Mouse (Mus musculus): ENCODE data around the gene Gm10382.
A peak's percentile ranks its signal among the peaks of the same experiment; 100 is the strongest.
"Not testable (repeated sequence)": the region's sequence is repeated elsewhere in the genome, so short reads cannot be mapped to it uniquely, and the experiment has no call there.

The Gm10382 gene

DNA sequence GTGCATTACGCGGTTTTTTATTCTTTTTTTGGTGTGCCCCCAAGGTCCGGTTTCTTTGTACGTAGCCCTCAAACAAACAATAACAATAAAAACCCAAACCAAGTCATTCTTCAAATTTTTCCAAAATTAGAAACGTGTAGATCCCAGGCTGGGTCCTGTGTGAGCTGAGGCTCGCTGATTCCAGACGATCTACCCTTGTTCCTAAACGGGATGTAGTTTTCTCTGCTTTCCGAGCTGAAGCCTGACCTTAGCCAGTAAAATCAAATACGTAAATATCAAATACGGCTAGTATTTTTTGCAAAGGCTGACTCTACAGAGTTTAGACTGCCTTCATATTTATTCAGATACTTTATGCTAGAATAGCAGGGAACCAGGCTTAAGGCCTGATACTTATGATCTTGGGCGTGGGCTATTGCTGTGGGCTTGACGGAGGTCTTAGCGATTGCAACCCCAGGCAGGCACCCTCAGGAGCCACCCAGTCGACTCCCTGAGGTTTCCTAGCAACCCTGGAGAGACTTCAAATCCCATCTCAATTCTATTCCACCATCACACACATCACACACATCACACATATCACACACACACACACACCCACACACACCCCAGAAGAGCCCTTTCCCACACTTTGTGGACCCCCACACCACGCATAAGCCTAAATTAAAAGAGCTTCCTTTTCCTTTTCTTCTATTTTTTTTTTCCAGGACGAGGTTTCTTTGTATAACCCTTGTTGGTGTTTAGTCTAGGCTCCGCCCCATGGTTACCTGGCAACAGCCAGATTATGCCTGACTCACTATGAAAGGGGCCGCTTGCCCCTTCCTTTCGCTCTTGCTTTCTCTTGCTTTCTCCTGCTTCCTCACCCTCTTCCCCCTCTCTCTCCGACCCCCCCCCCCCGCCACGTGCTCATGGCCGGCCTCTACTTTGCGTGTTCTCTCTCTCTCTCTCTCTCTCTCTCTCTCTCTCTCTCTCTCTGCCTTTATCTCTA is 4.8 kb downstream of the Gm10382 start:
- peak; percentile 89 for DNase-seq (ENCODE audit: low spot score)

DNA sequence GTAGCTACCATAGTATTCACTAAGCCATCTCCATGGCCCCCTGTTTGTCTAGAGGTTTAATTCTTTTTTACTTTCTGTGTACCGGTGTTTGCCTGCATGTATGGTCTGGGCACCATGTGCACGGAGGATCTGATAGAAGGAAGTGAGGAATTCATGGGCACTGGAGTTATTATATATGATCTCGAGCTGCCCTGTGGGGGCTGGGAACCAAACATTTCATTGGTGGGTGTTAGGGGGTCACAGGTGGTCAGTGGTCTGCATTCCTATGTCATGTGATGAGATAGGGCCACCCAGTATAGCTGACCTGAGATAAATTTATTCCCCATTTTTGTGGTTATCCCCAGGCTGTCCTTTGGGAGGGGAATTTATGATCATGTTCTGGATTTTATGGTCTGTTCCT is 5.9 kb downstream of the Gm10382 start:
- no peak for DNase-seq (ENCODE audit: low spot score)

DNA sequence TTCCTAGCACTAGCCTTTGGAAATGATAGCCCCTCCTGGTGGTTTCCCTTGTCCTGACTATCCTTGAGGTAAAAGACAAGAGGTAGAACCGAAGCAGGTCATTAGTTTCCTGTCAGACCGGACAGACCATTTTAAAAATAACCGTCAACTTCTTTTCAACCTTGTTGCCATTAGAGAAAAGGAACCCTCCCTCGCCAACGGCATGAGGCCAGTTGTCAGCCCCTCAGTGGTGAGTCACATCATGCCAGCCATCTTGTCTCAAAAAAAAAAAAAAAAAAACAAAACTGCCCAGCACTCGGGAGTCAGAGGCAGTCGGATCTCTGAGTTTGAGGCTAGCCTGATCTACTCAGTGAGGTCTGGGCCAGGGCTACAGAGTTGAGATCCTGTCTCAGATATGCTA is 11.8 kb downstream of the Gm10382 start:
- DNase-seq (ENCODE audit: low spot score) = no peak

DNA sequence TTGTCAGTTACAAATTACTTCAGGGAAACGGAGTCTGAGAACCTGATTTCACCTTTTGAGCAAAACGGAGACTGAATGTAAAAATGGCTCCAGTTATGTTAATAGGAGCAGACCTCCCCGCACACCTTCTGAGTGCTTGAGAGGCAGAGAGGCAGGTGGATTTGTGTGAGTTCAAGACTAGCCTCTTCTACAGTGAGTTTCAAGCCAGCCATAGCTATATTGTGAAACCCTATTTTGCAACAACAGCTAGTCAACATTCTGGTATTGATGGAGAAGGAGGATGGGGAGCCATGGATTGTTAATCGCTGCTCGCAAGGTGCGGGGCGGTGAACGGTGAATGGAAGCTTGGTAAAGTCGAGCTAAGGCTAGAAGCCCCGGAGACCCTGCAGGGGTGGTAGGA is 13.4 kb downstream of the Gm10382 start:
- DNase-seq (ENCODE audit: low spot score) = no peak

DNA sequence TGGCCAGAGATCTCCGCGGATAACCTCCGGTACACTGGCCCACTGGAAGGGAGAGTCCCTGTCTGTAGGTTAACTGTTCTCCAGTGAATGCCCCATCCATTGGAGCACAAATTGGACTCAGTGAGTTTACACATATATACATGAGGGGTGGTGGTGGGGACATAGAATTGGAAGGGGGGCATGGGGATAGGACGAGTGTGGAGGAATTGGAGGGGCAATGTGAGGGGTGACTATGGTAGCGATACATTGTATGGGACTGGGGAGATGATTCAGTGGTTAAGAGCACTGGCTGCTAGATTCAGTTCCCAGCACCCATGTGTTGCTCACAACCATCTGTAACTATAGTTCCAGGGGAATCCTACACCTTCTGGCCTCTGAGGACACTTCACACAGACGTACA is 13.9 kb downstream of the Gm10382 start:
- DNase-seq (ENCODE audit: low spot score) = no peak

DNA sequence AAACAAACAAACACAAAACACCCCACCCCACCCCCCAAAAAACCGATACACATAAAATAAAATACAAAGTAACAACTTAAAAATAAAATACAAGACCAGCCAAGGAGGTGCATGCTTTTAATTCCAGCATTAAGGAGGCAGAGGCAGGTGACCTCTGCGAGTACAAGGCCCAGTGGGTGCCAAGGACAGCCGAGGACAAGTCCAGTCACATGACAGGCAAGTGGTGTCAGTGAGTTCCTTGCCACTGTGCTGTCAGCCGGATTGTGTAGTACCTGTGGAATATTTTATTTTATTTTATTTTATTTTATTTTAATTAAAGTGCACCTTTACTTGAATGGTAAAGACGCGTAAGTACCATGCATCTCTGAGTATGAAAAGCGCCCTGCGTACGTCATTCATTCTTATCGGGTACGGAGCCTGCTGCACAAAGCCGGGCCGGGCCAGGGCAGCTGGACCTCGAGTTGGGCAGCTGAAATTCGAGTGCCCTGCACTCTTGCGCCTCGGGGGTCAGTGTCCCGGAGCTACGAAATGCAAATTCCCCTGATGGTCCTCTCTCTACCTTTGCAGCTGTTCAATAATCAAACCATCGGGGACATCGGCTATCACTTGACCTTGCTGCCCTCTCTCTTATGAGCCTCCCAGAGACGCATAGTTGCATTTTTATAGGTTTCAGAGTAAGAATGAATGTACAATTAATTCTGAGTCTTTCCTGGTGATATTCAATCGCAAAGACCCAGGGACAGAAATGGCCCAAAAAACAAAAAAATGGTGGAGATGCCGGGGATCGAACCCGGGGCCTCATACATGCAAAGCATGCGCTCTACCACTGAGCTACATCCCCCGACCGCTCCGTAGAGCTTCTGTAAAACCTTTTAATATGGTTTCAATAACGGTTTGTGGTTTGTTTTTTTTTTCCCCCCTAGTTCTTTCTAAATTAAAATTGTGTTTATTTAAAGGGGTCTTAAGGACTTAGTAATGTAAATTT is 14.7 kb downstream of the Gm10382 start:
- peak; percentile 70 for DNase-seq (ENCODE audit: low spot score)

DNA sequence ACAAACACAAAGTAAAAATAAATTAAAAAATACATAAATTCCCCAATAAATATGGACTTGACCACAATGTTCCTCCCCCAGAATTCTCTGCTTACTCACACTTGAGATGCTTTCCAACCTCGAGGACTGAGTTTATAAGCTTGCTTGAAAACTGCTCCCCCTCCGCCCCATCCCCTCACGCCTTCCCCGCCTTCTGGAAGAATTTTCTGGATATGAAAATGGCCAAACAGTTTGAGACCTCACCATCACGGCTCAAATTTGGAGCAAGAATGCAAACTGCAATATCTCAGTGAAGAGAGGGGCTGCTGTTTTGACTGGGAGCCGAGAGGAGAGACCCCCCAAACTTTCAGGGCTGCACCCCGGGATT is 15.4 kb downstream of the Gm10382 start:
- DNase-seq (ENCODE audit: low spot score) = no peak

DNA sequence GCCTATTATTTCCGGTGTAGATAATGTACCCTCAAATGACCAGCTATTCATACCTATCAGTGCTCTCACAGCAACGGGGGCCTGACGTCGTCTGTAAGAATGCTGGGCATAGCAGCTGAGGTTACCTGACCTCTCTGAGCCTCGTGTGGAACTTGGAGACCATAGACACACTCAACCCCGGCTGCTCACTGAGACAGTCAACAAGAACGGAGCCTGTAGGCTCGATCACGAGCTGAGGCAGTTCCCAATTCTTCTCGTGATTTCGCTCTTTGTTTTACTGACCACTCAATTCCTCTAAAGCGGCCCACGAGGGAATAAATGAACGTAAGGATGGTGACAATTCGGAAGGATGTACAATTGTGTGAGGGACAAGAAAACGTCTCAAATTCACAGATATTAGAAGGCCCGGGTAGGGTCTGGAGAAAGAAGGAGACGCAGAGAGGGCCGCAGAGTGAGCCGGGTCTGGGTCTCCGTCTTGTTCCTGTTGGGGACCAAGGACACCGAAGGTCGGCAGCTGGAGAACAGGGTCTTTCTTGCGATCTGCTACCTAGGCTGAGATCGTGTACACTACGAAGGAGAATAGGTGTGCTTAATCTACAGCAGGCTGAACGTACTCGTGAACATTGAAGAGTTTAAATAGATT is 15.9 kb downstream of the Gm10382 start:
- peak; percentile 46 for DNase-seq (ENCODE audit: low spot score)

DNA sequence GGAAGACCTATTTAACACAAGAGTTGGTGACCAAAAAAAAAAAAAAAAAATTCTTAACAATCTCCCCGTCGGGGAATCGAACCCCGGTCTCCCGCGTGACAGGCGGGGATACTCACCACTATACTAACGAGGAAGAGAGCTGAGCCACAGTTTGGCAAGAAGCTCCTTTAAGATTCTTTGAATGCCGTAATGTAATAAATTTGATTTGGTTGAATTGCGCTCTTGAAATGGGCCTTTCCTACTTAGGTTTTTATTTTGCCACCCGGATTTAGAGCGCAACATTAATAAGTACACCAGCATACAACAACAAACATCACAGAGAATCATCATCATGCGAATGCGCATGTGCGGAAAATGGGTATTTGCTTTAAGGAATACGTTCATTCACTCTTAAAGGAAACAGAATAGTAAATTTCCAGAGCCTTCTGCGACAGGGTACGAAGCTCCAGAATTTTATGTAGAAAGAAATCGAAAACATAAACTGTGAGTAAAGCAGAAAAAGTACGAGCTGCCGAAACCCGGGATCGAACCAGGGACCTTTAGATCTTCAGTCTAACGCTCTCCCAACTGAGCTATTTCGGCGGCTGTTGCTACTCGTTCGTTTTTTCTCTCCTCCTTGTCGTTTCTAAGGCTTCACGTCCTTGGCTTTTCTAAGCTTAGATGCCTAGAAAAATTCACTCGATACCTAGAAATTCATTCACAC is 16.6 kb downstream of the Gm10382 start:
- DNase-seq (ENCODE audit: low spot score) = peak; percentile 91

DNA sequence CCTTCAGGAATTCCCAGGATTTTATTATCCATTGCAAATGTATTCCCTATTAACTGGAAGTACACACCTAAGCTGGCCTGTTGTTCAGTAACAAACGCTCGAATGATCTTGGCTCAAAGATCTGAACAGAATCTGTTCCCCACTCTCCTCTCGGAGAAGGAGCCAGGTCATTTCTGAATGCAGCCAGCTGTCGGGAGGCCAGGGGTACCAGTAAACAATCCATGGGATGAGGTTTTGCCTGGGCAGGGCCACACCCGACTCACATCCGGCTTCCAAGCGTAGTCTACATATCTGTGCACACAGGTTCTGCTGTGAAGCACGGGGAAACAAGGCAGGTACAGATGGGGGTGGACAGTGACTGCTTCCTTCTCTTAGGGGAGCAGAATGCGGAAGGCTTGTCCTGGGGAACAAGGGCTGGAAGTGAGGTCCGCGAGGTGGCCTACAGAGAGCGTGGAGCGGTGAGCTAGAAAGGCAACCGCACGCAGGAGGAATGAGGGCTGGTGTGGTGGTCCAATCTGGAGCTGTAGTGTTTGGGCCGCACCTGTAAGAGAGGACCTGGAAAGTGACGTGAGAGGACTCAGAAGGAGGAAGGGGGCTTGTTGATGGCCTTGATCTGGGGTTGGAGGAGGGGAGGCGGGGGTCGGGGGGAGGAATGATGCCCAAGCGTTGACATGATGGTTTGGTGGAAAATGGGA is 17.3 kb downstream of the Gm10382 start:
- peak; percentile 85 for DNase-seq (ENCODE audit: low spot score)

DNA sequence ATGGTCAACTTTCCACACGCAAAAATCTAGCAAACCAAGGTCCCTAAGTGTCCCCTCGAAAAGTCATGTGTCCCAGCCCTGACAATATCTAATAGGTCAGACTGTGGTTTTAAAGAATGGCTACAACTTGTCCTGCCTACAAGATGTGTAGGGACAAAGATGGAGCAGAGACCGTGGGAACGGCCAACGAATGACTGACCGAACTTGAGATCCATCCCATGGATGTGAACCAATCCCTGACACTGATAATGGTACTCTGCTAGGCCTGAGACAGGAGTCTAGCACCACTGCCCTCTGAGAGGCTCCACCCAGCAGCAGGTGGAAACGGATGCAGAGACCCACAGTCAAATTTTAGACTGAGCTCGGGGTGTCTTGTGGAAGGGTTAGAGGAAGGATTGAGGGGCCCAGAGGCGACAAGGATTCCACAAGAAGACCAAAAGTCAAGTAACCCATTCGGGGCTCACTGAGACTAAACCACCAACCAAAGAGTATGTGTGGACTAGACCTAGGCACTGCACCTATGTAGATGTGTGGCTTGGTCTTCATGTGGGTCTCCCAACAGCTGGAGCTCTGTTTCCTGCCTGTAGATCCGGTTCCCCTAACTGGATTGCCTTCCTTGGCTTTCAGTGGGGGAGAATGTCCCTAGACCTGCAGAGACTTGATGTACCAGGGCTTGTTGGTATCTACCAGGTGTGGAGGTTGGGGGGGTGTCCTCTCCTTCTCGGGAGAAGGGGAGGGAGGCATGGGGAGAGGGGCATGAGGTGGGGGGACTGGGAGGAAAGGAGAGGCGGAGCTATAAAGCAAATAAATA is 18.1 kb downstream of the Gm10382 start:
- no peak for DNase-seq (ENCODE audit: low spot score)

DNA sequence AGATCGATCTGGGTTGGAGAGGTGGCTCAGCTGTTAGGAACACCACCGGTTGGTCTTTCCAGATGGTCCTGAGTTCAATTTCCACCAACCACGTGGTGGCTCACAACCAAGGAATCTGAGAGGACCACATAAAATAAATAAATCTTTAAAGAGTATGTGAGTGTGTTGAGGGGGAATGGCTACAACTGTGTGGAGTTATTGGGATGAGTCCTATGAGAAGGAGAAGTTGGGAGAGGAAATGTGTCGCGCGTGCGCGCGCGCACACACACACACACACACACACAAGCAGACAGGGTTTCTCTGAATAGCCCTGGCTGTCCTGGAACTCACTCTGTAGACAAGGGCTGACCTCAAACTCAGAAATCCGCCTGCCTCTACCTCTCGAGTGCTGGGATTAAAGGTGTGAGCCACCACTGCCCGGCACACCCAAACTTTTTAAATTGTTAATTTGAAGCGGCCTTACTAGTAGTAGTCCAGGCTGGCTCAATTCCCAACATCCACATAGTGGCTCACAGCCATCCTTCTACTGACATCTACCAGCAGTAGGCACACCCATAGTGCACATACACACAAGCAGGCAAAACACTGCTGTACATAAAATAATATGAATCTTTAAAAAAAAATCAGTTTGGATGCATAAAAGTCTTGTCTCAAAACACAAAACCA is 18.9 kb downstream of the Gm10382 start:
- no peak for DNase-seq (ENCODE audit: low spot score)

DNA sequence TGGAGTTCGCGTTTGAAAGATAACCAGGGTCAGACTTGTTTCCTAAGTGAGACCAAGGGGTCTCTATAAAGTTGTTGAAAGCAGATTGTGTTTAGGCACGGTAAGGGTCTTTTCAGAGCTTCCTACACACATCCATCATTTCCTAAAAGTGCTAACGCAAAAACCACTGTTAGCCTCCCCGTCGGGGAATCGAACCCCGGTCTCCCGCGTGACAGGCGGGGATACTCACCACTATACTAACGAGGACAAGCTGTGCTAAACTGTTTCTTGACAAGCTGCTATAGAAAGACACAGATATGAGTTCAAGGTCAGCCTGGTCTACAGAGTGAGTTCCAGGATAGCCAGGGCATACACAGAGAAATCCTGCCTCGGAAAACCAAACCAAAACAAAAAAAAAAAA is 19.7 kb downstream of the Gm10382 start:
- DNase-seq (ENCODE audit: low spot score) = peak; percentile 85

DNA sequence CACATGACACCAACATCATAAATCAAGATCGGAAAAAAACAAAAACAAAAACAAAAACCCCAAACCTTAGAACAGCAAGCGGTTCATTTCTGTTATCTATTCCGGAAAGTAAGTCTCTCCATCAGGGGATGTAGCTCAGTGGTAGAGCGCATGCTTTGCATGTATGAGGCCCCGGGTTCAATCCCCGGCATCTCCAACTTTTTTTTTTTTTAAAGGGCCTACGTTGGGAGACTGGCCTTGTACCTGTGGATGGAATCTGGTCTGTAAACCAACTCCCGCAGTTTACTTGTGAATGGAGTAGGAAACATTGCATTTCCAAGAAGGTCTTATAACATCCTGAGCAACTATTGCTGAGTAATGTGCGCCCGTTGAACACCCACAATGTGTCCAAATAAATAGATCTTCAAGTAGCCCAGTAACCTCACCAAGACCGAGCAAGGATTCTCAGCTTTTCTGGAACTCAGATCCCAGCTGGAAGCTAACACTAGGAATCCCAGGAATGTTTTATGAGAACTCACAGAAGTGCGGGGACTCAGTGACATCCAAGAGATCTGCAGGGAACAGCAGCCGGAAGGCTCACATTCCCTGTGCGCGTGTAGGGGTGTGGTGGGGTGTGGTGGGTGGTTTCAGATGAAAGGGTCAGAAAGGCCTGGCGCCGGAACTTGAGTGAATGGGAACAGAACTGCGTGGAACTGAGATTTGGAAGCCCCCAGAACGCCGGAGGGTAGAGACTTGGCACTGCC is 20.4 kb downstream of the Gm10382 start:
- no peak for DNase-seq (ENCODE audit: low spot score)

DNA sequence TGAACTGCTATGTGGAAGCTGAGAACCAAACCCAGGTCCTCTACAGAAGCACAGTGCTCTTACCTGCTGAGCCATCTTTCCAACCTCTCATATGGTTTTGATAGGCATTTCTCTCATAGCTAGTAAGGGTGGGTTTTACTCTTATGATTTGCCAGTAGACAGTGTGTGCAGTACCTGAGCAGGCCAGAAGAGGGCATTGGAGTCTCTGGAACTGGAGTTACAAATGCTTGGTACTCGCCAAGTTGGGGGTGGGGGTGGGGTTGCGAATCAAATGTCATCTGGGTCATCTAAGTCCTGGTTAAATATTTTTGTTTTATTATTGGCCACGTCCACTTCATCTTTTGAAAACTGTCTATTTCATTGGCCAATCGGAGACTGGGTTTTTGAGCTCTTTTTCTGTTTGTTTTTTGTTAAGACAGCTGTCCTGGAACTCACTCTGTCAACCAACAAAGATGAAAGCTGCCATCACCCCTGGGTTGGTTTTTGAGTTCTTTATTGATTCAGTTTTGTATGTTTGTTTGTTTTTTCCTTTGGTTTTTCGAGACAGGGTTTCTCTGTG is 22.9 kb downstream of the Gm10382 start:
- peak; percentile 52 for DNase-seq (ENCODE audit: low spot score)

DNA sequence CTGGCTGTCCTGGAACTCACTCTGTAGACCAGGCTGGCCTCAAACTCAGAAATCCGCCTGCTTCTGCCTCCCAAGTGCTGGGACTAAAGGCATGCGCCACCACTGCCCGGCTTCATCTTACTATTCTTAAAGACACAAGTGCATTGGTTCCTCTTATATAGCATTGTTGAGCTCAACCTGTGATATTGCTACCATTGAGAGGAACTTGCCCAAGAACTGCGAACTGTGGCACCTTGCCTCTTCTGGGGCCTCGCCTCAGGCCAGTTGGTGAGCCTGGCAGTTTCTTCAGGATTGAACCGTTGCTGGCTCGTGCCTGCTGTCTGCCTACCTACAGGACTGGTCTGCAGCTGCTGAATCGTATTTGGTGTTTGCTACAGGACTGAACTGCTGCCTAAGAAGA is 23.4 kb downstream of the Gm10382 start:
- DNase-seq (ENCODE audit: low spot score) = not testable (repeated sequence)

DNA sequence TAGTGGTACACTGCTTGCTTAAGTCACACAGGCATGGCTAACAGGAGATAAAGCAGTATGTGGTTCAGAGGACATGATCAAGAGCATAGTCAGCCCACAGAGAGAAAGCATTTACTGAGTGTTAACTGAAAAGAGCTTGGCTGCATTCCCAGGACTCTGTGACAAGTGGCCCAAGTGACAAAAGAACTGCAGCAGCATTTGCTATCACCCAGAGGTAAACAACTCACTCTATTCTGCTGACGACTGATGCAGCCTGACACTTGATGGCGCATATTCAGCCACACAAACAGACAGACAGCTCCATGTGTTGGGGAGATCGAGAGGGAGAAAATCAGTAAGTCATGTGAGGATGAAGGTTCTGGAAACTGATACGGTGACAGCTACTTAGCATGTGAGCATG is 24.6 kb downstream of the Gm10382 start:
- no peak for DNase-seq (ENCODE audit: low spot score)

DNA sequence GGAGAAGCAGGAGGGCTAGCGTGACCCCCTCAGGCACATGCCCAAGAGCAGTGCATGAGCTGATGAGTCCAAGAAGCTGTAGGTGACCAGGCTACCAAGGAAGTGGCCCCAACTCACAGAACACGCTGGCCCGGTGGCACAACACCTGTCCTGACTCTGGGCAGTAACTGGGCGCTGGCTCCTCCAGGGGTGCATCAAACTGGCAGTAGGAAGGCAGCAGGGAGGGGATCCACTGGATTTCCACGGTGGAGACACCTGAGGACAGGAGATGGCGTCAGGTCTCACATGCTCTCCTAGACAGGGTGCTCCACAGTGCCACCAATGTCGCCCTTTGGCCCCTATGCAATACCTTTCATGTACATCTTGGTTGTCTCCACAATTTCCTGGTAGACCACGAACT is 27.1 kb downstream of the Gm10382 start:
- no peak for DNase-seq (ENCODE audit: low spot score)

DNA sequence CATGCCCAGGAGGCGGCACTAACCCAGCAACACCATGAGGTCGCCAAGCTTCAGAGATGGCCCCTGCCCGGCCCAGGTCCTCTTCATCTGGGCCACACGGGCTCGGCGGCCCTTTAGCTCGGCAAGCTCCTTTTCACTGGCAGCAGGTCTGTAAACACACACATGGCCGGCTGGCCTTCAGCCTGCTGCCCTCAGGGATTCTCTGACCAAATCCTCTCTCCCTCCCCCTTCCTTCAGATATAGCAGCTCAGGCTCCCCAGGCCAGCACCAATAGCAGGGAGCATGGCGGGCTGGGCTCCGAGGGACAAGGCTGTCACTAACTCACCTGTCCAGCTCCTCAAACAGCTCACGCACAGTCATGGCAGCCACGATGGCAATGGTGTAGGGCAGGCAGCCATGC is 29.5 kb downstream of the Gm10382 start:
- DNase-seq (ENCODE audit: low spot score) = no peak
